Mouse (Mus musculus) bone marrow macrophage, adult 2 months (primary cell): Measurements from ENCODE around the gene Aox1. TPM values are rescaled to one million over a fixed set of nuclear protein-coding genes. Genes with fewer than 3 reads are reported as not detected.
"Not testable (repeated sequence)": the region's sequence is repeated elsewhere in the genome, so short reads cannot be mapped to it uniquely, and the experiment has no call there.

ENCODE experiments used
- H3K27ac ChIP-seq: 2 replicates; pipeline ENCODE4 v1.5.1; 2012; ENCODE audit warnings: low read depth, low read length; ENCODE audit not compliant: insufficient read depth
- H3K4me1 ChIP-seq: 2 replicates; pipeline ENCODE4 v1.6.1; 2012; ENCODE audit warnings: low read length; ENCODE audit not compliant: control insufficient read depth, insufficient read depth
- H3K4me3 ChIP-seq: 2 replicates; pipeline ENCODE4 v1.5.1; 2012; ENCODE audit warnings: mild to moderate bottlenecking, low read length, moderate library complexity; ENCODE audit not compliant: insufficient read depth
- CTCF ChIP-seq: IDR thresholded peaks from 2 replicates; pipeline ENCODE4 v1.5.1; 2012; ENCODE audit warnings: low read depth, mild to moderate bottlenecking, low read length, moderate library complexity
- POLR2A ChIP-seq: IDR thresholded peaks from 2 replicates; pipeline ENCODE4 v1.6.1; 2012; ENCODE audit warnings: mild to moderate bottlenecking, low read depth, low read length, borderline replicate concordance
- polyA plus RNA-seq: library from polyadenylated mRNA; stranded (reverse); fragments of >200 nt; gene quantifications from 2 replicates; pipeline ENCODE4 v1.2.4, GENCODE M21; 2012; ENCODE audit not compliant: missing spikeins, insufficient read depth, insufficient read length

Aox1 gene
- polyA plus RNA-seq, 1 experiment, result 0.82 TPM

DNA sequence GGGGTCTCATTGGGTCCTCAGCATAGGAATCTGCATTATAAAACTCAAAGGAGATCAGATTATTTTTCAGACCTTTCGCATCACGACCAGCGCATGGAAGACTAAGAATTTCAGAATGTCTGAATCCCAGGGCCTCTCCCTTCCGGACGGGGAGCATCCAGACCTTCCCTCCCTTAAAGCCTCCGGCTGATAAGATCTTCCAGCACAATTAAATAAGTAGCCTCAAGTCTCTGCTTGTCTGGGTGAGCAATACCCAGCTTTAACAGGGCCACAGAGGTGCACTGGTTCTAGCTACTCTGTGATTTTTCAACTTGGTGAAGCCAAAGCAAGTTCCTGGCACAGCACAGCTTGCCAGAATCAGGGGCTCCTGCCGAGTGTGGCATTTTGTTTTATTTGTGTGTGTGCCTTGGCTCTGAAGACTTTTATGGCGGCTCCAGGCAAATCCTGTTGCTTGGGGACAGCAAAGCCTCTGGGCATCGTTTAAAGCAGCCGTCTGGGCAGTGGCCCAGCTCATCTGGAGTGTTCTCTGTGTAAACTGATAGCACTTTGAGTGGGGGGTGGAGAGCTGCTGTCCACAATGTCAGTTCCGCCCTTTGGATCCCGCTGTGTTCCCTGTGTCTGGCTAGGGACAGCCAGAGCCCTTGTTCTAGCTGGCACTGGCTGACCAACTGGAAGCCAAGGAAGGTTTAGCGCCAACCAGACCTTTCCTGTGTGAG is 583 bp downstream of the Aox1 start:
- TF ChIP-seq POLR2A, result no peak
- TF ChIP-seq CTCF, result no peak
- Histone ChIP-seq H3K4me3 (no peak overlapping the region), H3K4me1 (peaks cover 16% of the 10 kb centered on the region), H3K27ac (no peak overlapping the region)

DNA sequence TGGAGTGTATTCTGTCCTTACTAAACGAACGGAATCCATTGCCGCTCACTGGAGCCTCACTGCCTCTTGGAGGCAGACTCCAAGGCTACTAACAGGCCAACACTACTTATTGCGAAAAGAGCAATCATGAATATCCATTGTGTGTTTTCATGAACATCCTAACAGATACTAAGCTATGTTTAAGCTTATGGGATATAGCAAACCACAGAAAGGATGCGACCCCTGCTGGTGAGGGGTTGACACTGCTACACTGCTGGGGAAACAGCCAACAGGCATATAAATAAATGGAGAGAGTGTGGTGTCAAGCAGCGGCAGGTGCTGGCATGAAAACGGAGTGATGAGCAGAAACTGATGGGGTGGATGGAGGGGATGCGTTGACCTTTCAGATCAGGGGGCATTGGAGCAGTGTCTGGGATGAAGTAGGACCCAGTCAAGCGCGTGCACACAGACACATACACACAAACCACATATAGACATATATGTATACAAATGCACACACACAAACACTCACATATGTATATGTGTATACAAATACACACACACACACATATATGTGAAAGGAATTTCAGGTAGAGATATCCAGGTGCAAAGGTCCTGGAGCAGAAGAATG is 1.5 kb downstream of the Aox1 start:
- TF ChIP-seq POLR2A (no peak), CTCF (peak; percentile 79; the same call in 1 of the 2 replicates)
- no peak overlapping the region for H3K4me3 ChIP-seq
- peaks cover 16% of the 10 kb centered on the region for H3K4me1 ChIP-seq
- H3K27ac ChIP-seq, result no peak overlapping the region

DNA sequence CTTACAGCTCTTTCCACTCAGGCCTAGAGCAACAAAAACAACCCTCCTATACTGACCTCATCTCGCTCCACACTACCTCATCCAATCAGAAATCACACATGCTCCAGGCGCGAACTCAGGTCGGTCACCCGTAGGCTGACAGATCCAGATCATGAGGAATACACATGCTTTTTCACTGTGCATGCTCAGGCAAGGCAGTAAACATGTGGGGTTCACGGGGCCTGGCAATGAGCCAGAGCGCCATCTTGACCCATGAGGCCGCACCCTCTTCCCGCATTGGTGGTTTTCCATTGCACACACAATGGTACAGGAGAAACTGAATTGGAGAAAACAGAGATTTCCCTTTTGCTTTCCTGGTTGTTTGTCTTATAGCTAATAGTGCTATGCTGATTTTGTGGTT is 7.6 kb downstream of the Aox1 start:
- not testable (repeated sequence) for H3K4me3 ChIP-seq, H3K27ac ChIP-seq
- H3K4me1 ChIP-seq, result peaks cover 11% of the 10 kb centered on the region

DNA sequence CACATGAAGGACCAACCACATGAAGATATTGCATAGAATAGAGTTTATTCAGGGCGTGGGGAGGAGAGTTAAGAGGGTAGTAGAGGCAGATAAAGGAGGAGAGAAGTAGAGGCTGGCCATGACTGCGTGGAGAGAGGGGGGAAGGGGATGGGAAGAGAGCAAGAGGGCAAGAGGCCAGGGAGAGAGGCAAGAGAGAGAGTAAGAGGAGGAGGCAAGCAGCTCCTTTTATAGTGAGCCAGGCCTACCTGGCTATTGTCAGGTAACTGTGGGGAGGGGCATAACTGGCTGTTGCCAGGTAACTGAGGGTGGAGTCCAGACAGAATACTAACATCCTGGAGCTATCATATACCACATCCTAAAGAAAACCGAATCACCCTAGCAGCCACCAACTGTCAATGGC is 15.3 kb downstream of the Aox1 start:
- no peak overlapping the region for H3K27ac ChIP-seq
- no peaks in the 10 kb centered on the region for H3K4me1 ChIP-seq
- no peak for TF ChIP-seq CTCF
- H3K4me3 ChIP-seq, result no peak overlapping the region

DNA sequence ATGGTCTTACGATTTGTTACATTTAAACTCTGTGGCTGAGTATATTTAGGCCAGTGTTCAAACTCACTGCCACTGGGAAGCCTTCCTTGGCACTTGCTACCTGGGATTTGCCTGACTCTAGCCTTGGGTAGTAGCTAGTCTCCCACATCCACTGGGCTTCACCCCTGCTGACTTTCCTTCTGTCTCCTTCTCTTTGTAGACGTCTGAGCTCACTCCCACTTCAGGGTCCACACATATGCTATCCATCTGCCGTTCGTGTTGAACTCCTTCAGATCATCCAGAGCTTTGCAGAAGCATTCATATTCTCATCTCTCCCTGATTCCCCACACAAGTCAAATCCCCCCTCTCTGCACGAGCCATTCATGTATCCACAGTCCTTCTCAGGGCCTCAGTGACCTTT is 15.8 kb downstream of the Aox1 start:
- TF ChIP-seq POLR2A (no peak), CTCF (no peak)
- Histone ChIP-seq H3K4me1 (no peaks in the 10 kb centered on the region), H3K27ac (no peak overlapping the region), H3K4me3 (no peak overlapping the region)

DNA sequence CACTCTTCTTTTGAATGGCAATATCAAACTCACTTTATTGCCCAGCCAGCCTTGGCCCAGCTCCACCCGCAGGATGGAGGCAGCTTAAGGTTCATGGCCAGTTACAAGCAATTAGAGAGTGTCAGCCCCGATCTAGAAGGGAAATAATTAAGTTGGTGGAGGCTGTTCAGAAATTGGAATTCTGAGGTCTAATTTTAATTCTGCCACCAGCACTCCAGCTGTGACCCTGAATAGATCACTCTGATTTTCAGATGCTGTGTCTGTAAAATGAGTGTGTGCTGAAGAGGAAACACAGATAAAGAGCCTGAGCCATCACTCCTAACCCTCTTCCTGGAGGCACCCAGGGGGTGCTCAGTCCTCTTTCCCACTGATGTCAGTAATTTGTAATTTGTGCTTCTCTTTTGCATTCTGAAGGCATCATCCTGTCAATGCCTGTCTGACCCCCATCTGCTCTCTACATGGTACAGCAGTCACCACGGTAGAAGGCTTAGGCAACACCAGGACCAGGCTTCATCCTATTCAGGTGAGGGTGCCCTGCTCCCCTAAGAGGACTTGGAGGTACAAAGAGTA is 17.1 kb downstream of the Aox1 start:
- no peak for TF ChIP-seq POLR2A
- no peak for TF ChIP-seq CTCF
- Histone ChIP-seq H3K27ac (no peak overlapping the region), H3K4me3 (no peak overlapping the region), H3K4me1 (no peaks in the 10 kb centered on the region)

DNA sequence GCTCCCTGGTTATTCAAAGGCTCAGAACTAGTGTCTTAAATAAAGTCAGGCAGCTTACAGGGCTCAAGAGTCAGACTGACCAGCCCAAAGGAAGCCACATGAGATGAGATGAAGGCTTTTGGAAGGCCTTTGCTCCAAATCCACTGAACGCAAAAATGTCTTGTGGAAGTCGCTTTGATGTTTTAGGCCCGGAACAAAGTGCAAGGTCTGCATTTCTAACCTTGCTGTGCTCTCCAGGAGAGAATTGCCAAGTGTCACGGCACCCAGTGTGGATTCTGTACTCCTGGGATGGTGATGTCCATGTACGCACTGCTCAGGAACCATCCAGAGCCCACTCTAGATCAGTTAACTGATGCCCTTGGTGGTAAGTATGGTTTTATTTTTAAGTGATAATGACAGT is 19.4 kb downstream of the Aox1 start:
- TF ChIP-seq POLR2A, result no peak
- no peak for TF ChIP-seq CTCF
- no peaks in the 10 kb centered on the region for H3K4me1 ChIP-seq

DNA sequence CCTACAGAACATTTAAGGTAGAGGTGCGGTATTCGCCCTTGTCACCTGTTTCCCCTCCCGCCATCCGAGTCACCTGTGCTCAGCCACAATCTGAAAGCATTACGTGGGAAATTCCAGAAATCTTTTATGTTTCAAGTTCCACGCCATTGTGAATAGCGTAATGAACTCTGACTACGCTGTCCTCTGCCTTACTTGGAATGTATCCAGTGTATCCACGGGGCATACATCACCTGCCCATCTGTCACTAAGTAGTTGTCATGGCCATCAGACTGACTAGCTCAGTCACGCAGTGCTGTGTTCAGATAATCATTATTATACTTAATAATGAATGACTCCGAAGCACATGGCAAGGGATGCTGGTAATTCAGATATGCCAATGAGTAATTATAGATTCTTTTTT is 25.9 kb downstream of the Aox1 start:
- TF ChIP-seq CTCF, result no peak
- TF ChIP-seq POLR2A, result no peak
- no peak overlapping the region for H3K27ac ChIP-seq
- no peak overlapping the region for H3K4me3 ChIP-seq
- no peaks in the 10 kb centered on the region for H3K4me1 ChIP-seq

More for the DNA sequence above, 19.4 kb downstream of the Aox1 start:
- Histone ChIP-seq H3K4me3 (no peak overlapping the region), H3K27ac (no peak overlapping the region)

DNA sequence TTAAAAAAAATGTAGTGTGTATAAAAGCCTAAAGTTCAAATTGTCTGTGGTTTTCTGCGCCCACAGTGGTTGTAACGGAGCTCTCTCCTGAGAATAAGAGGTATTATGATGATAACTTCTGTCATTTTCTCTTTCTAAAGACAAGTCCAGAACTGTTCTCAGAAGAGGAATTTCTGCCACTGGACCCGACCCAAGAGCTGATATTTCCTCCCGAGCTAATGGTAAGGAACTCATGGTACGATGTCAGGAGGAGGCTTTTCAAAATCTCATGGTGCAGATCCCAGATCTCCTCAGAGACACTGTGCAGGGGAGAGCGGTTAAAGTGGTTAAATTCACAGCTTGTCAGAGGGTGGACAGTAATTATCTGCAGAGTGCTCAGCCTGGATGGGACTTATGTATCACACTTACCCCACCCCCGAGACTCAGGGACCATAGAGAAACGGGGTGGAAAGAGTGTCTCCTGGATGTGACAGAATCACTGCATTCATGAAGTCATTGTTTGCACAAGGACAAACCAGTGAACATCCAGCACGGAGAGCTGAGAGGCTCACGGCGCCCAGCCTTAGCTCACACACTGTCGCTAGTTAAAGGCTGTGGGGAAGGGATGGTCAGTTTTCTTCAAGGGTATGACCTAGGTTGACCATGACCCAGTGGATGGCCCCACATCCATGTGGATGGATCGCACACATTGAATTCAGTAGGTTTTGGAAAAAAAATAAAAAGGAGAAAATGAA is 26.5 kb downstream of the Aox1 start:
- no peak overlapping the region for H3K27ac ChIP-seq

DNA sequence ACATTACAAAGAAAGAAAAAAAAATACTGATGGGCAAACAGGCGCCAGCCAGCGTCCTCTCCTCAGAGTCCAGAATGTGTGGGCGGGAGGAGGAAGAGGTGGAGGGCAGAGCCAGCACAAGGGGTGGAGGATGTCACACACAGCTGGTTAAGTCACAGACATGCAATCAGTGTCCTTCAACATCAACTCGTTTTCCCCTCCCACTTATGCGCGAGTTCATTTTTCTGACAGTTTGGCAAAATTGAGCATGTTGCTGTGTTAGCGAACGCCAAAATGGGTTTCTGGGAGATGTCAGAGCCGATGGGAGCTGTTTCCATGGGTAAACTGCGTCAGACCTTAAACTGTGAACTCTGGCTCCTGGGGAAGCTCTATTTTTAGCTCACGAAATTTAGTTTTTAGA is 27.2 kb downstream of the Aox1 start:
- H3K4me1 ChIP-seq, result no peaks in the 10 kb centered on the region
- no peak overlapping the region for H3K4me3 ChIP-seq
- no peak overlapping the region for H3K27ac ChIP-seq
- no peak for TF ChIP-seq CTCF
- no peak for TF ChIP-seq POLR2A

More for the DNA sequence above, 26.5 kb downstream of the Aox1 start:
- H3K4me3 ChIP-seq, result no peak overlapping the region
- TF ChIP-seq POLR2A (no peak), CTCF (no peak)
- no peaks in the 10 kb centered on the region for H3K4me1 ChIP-seq

DNA sequence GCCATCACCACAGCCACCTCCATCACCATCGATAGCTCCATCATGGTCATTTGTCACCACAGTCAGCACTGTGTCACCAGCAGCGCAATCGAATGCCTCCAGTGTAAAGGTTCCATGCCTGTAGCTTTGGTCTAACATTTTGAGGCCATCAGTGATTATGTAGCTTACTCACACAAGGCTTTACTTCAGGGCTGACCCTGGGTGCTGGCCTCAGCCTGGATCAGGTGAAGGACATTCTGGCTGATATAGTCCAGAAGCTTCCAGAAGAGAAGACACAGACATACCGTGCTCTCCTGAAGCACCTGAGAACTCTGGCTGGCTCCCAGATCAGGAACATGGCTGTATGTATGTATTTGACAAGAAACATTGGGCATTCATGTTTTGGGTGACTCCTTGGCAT is 29.1 kb downstream of the Aox1 start:
- Histone ChIP-seq H3K4me3 (no peak overlapping the region), H3K4me1 (no peaks in the 10 kb centered on the region), H3K27ac (no peak overlapping the region)
- TF ChIP-seq CTCF (no peak), POLR2A (no peak)
